Mouse (Mus musculus): ENCODE data around the gene Cplx2.

Gene Cplx2

GRCm38 (mm10) chr13:54368181-54368580, 3.0 kb upstream of the Cplx2 start:
- no peak for DNase-seq

- peak; percentile 69 to 91 for DNase-seq
Measured at GRCm38 (mm10) chr13:54371387-54372330, 510 bp downstream of the Cplx2 start.

- DNase-seq = peak; percentile 22 to 78
Measured at GRCm38 (mm10) chr13:54372665-54373064, 1.5 kb downstream of the Cplx2 start.

GRCm38 (mm10) chr13:54374106-54374706, 3.1 kb downstream of the Cplx2 start:
- DNase-seq = no peak

- no peak for DNase-seq
Measured at GRCm38 (mm10) chr13:54375497-54376495, 4.6 kb downstream of the Cplx2 start.

- no peak for DNase-seq
Measured at GRCm38 (mm10) chr13:54376736-54377135, 5.6 kb downstream of the Cplx2 start.

- DNase-seq = peak in 1 of 2 experiments; percentile 47
Measured at GRCm38 (mm10) chr13:54378051-54378450, 6.9 kb downstream of the Cplx2 start.

GRCm38 (mm10) chr13:54380421-54380820, 9.3 kb downstream of the Cplx2 start:
- DNase-seq = no peak

- DNase-seq = no peak
Measured at GRCm38 (mm10) chr13:54381396-54381795, 10.2 kb downstream of the Cplx2 start.

GRCm38 (mm10) chr13:54383531-54383930, 12.4 kb downstream of the Cplx2 start:
- no peak for DNase-seq

GRCm38 (mm10) chr13:54384518-54384917, 13.4 kb downstream of the Cplx2 start:
- no peak for DNase-seq

GRCm38 (mm10) chr13:54385008-54386004, 14.2 kb downstream of the Cplx2 start:
- DNase-seq = no peak

GRCm38 (mm10) chr13:54389971-54390564, 18.9 kb downstream of the Cplx2 start:
- peak; percentile 39 for DNase-seq

GRCm38 (mm10) chr13:54390565-54391013, 19.4 kb downstream of the Cplx2 start:
- no peak for DNase-seq

GRCm38 (mm10) chr13:54391313-54391712, 20.2 kb downstream of the Cplx2 start:
- DNase-seq = no peak

- DNase-seq = no peak
Measured at GRCm38 (mm10) chr13:54397069-54397468, 25.9 kb downstream of the Cplx2 start.

GRCm38 (mm10) chr13:54400565-54401179, 29.5 kb downstream of the Cplx2 start:
- DNase-seq = no peak

- no peak for DNase-seq
Measured at GRCm38 (mm10) chr13:54401180-54401569, 30.0 kb downstream of the Cplx2 start.

GRCm38 (mm10) chr13:54402346-54402745, 31.2 kb downstream of the Cplx2 start:
- no peak for DNase-seq

Measured in kidney, postnatal 36 days (tissue).